Mouse (Mus musculus) embryonic facial prominence, embryonic 12.5 days (tissue): ENCODE measurements around the gene Dnah1. TPM values are rescaled to one million over a fixed set of nuclear protein-coding genes. Genes with fewer than 3 reads are reported as not detected.
A peak's percentile ranks its signal among the peaks of the same experiment; 100 is the strongest.

Experiments used
- ATAC-seq: fragments of 200-750 bp; cut with Nextera tagmentation; 2 replicates; pipeline ENCODE4 v1.8.0; 2017; ENCODE audit not compliant: insufficient number of reproducible peaks, insufficient read depth, low FRiP score, low TSS enrichment
- H3K27ac ChIP-seq: fragments of 300-500 bp; sonication (generic); 2 replicates; pipeline ENCODE4 v1.5.1; 2016; ENCODE audit warnings: mild to moderate bottlenecking
- H3K27me3 ChIP-seq: fragments of 300-500 bp; sonication (generic); 2 replicates; pipeline ENCODE4 v1.6.1; 2016; ENCODE audit warnings: mild to moderate bottlenecking, moderate library complexity
- H3K36me3 ChIP-seq: fragments of 300-500 bp; sonication (generic); 2 replicates; pipeline ENCODE4 v1.6.1; 2016; ENCODE audit warnings: mild to moderate bottlenecking
- H3K4me1 ChIP-seq: fragments of 300-500 bp; sonication (generic); 2 replicates; pipeline ENCODE4 v1.6.1; 2016
- H3K4me2 ChIP-seq: fragments of 300-500 bp; sonication (generic); replicated peaks from 2 replicates; pipeline ENCODE4 v1.6.1; 2016; ENCODE audit warnings: mild to moderate bottlenecking, moderate library complexity
- H3K4me3 ChIP-seq: fragments of 300-500 bp; sonication (generic); 2 replicates; pipeline ENCODE4 v1.5.1; 2016; ENCODE audit warnings: mild to moderate bottlenecking
- H3K9ac ChIP-seq: fragments of 300-500 bp; sonication (generic); 2 replicates; pipeline ENCODE4 v1.6.1; 2016; ENCODE audit warnings: mild to moderate bottlenecking, moderate library complexity
- H3K9me3 ChIP-seq: fragments of 300-500 bp; sonication (generic); 2 replicates; pipeline ENCODE4 v1.6.1; 2016; ENCODE audit warnings: mild to moderate bottlenecking, moderate library complexity
- WGBS: fragments of 180-500 bp; shearing (Covaris S2); methylation state at CpG from one replicate; pipeline ENCODE4 v1.1.7; 2016; 5-methylcytosine and 5-hydroxymethylcytosine counted together
- polyA plus RNA-seq: library from polyadenylated mRNA; unstranded; fragments of >200 nt; fragmentation: Nextera tagmentation; extraction: Ambion mirVana; gene quantifications from 2 replicates; pipeline ENCODE4 v1.2.1, GENCODE M21; 2016

The Dnah1 gene
- polyA plus RNA-seq, 1 experiment from 2014 or later: 8.6 TPM

DNA sequence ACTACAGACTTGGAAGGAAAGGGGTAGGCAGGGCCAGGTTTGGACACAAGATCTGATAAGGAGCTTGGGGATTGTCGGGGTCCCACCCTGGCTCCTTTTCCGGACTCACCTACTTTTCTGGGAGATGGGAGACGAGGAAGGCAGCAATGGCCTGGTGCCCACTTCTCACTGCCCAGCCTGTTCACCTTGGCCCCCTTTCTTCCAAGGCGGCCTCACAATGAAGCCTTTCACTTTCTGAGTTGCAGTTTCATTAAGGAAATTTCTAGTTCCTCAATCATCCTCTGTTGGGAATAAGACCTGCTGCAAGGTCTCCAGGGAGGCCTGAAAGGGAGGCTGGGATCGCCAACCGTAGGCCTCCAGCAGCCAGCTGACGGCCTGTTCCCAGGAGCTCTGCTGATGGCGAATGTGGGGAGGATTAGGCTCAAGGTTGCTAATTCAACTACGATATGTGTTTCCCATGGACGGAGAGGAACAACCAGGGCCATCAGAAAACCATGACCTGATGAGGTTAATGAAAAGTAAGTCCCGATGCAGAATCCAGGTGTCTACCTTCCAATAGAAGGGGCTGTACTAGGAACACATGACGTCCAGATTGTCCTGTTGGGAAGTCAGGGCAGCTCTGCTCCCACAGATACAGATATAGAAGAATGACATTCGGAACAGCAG is 91.2 kb downstream of the Dnah1 start:
- Histone ChIP-seq H3K4me1 (0 out of 2 replicates have a peak, but pooled peaks cover 9% of the 10 kb centered on the region), H3K27me3 (no peaks in the 10 kb centered on the region), H3K27ac (no peak overlapping the region), H3K36me3 (no peaks in the 10 kb centered on the region), H3K4me2 (no peak overlapping the region), H3K4me3 (no peak overlapping the region), H3K9me3 (no peaks in the 10 kb centered on the region), H3K9ac (no peak overlapping the region)
- ATAC-seq: no peak
- WGBS: 87% methylated on average over 13 of the region's 13 CpGs

GRCm38 (mm10) chr14:31230442-31230841 is 93.3 kb downstream of the Dnah1 start:
- ATAC-seq: no peak
- Histone ChIP-seq H3K27ac (0 out of 2 replicates have a peak overlapping the region, but pooled peaks have one; percentile 8), H3K4me3 (no peak overlapping the region), H3K36me3 (no peaks in the 10 kb centered on the region), H3K4me1 (0 out of 2 replicates have a peak, but pooled peaks cover 16% of the 10 kb centered on the region), H3K4me2 (no peak overlapping the region), H3K9ac (no peak overlapping the region), H3K9me3 (no peaks in the 10 kb centered on the region), H3K27me3 (no peaks in the 10 kb centered on the region)
- 65% methylated on average over 8 of the region's 8 CpGs for WGBS

DNA sequence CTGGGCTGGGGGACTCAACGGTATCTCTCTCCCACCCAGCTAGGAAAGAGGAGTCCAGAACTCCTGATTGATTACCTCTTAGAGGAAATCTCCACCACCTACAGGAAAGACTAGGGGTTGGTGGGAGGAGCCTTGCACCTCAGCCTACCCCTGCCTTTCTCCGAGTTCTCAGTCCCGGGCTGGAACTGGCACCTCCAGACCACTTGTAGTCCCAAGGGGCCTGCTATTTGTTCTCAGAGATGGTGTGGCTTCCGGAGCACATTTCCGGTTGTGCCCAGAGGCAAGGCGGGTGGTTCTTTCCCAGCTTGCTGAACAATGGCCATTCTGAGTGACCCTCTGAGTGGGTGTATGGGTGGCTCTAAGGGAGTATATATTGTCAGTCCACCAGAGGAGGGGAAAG is 95.5 kb downstream of the Dnah1 start:
- 0 out of 2 replicates have a peak, but pooled peaks cover 16% of the 10 kb centered on the region for H3K4me1 ChIP-seq
- no peak overlapping the region for H3K27ac ChIP-seq
- no peak for ATAC-seq
- H3K36me3 ChIP-seq: no peaks in the 10 kb centered on the region
- H3K4me2 ChIP-seq: no peak overlapping the region
- no peaks in the 10 kb centered on the region for H3K27me3 ChIP-seq
- H3K4me3 ChIP-seq: no peak overlapping the region
- no peak overlapping the region for H3K9ac ChIP-seq
- WGBS: 52% methylated on average over 6 of the region's 6 CpGs
- no peaks in the 10 kb centered on the region for H3K9me3 ChIP-seq

GRCm38 (mm10) chr14:31226978-31227377 is 96.7 kb downstream of the Dnah1 start:
- no peak overlapping the region for H3K9ac ChIP-seq
- H3K4me2 ChIP-seq: no peak overlapping the region
- no peaks in the 10 kb centered on the region for H3K36me3 ChIP-seq
- ATAC-seq: 0 out of 2 replicates have a peak, but pooled peaks have one; percentile 31
- no peaks in the 10 kb centered on the region for H3K27me3 ChIP-seq
- WGBS: 71% methylated on average over 4 of the region's 4 CpGs
- no peaks in the 10 kb centered on the region for H3K9me3 ChIP-seq
- H3K27ac ChIP-seq: peak overlapping the region; percentile 36; the same call in 1 of the 2 replicates
- H3K4me3 ChIP-seq: no peak overlapping the region
- 0 out of 2 replicates have a peak, but pooled peaks cover 16% of the 10 kb centered on the region for H3K4me1 ChIP-seq

GRCm38 (mm10) chr14:31217666-31218065 is 106.0 kb downstream of the Dnah1 start, which contains the start of gene Sema3g:
Gene Sema3g (plus strand): TSS chr14:31217860.
- H3K9ac ChIP-seq: peak within 1 kb of the TSS; percentile 37; the same call in 1 of the 2 replicates

DNA sequence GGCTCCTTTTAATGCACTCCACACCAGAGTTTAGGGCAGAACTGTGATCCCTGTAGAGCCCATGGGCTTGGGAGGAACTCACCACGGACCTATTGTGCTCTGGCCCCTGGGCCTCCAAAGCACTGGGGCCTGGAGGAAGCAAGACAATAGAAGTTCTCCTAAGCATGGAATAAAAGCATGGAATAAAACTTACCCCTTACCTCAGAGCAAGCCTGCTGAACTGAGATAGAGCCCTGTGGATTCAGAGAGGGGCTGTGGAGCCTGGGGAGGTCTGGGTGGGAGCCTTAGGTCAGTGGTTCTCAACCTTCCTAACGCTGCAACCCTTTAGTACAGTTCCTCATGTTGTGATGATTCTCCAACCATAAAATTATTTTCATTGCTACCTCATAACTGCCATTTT is 106.8 kb downstream of the Dnah1 start, which contains the start of gene Nisch:
Nisch (minus strand) TSS at position 101 of the 400 bp plus-strand sequence.
- Histone ChIP-seq H3K4me1 (peaks cover 11% of the 10 kb centered on the region; the same call in 1 of the 2 replicates), H3K27me3 (no peaks in the 10 kb centered on the region), H3K9ac (peak within 1 kb of the TSS; percentile 37; the same call in 1 of the 2 replicates), H3K27ac (peak within 1 kb of the TSS; percentile 37; the same call in 1 of the 2 replicates), H3K4me2 (peak within 1 kb of the TSS; percentile 7; the same call in 1 of the 2 replicates), H3K4me3 (no peak within 1 kb of the TSS), H3K36me3 (no peaks in the 10 kb centered on the region), H3K9me3 (no peaks in the 10 kb centered on the region)
- WGBS: 84% methylated on average over 2 of the region's 2 CpGs
- ATAC-seq: no peak

More at GRCm38 (mm10) chr14:31217666-31218065, 106.0 kb downstream of the Dnah1 start, which contains the start of gene Sema3g:
- Histone ChIP-seq H3K4me3 (no peak within 1 kb of the TSS), H3K27ac (no peak within 1 kb of the TSS), H3K36me3 (no peaks in the 10 kb centered on the region), H3K4me1 (peaks cover 11% of the 10 kb centered on the region; the same call in 1 of the 2 replicates), H3K27me3 (no peaks in the 10 kb centered on the region), H3K9me3 (no peaks in the 10 kb centered on the region), H3K4me2 (no peak within 1 kb of the TSS; the same call in 1 of the 2 replicates)
- peak; percentile 57; the same call in 1 of the 2 replicates for ATAC-seq
- 9% methylated on average over 11 of the region's 11 CpGs for WGBS

- Histone ChIP-seq H3K4me3 (no peak overlapping the region), H3K36me3 (no peaks in the 10 kb centered on the region), H3K9ac (peak overlapping the region; percentile 27; the same call in 1 of the 2 replicates), H3K4me1 (peaks cover 11% of the 10 kb centered on the region; the same call in 1 of the 2 replicates), H3K4me2 (0 out of 2 replicates have a peak overlapping the region, but pooled peaks have one; percentile 7), H3K9me3 (no peaks in the 10 kb centered on the region), H3K27me3 (no peaks in the 10 kb centered on the region), H3K27ac (peak overlapping the region; percentile 37; the same call in 1 of the 2 replicates)
- 31% methylated on average over 15 of the region's 15 CpGs for WGBS
- ATAC-seq: no peak; the same call in 1 of the 2 replicates
These were observed 108.3 kb downstream of the Dnah1 start for GRCm38 (mm10) chr14:31215157-31216002.

- Histone ChIP-seq H3K4me1 (peaks cover 11% of the 10 kb centered on the region; the same call in 1 of the 2 replicates), H3K27me3 (no peaks in the 10 kb centered on the region), H3K27ac (no peak overlapping the region), H3K4me3 (no peak overlapping the region), H3K36me3 (no peaks in the 10 kb centered on the region), H3K4me2 (no peak overlapping the region), H3K9ac (no peak overlapping the region), H3K9me3 (no peaks in the 10 kb centered on the region)
- WGBS: 78% methylated on average over 3 of the region's 3 CpGs
- ATAC-seq: 0 out of 2 replicates have a peak, but pooled peaks have one; percentile 8
These were observed 109.0 kb downstream of the Dnah1 start for GRCm38 (mm10) chr14:31214684-31215083.

DNA sequence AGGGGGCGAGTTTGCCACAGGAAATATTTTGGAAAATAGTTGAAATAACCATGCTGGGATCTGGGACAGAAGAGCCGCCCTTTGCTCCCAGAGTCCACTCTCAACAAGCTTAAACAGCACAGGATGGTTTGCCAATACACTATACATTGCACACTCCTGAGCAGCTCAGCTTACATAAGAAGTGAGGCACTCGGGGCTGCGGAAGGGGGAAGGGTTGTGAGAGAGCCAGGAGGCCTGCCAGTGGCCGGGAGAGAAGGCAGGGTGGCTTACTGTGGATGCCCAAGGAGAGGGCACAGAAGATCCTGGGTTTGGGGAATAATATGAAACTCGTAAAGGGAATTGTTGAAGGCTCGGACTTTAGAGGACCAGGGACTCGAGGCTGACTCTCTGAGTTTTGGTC is 109.8 kb downstream of the Dnah1 start:
- WGBS: 61% methylated on average over 8 of the region's 8 CpGs
- Histone ChIP-seq H3K36me3 (no peaks in the 10 kb centered on the region), H3K27ac (no peak overlapping the region), H3K4me1 (peaks cover 11% of the 10 kb centered on the region; the same call in 1 of the 2 replicates), H3K4me3 (no peak overlapping the region), H3K4me2 (no peak overlapping the region), H3K27me3 (no peaks in the 10 kb centered on the region), H3K9me3 (no peaks in the 10 kb centered on the region), H3K9ac (no peak overlapping the region)
- ATAC-seq: no peak

- Histone ChIP-seq H3K4me3 (no peak overlapping the region), H3K9ac (no peak overlapping the region), H3K27ac (no peak overlapping the region), H3K27me3 (no peaks in the 10 kb centered on the region), H3K36me3 (no peaks in the 10 kb centered on the region), H3K4me1 (peaks cover 7% of the 10 kb centered on the region; the same call in 1 of the 2 replicates), H3K4me2 (no peak overlapping the region), H3K9me3 (no peaks in the 10 kb centered on the region)
- no peak for ATAC-seq
- WGBS: 65% methylated on average over 3 of the region's 3 CpGs
These were observed 111.2 kb downstream of the Dnah1 start for GRCm38 (mm10) chr14:31212499-31212898.

GRCm38 (mm10) chr14:31211854-31212253 is 111.8 kb downstream of the Dnah1 start:
- Histone ChIP-seq H3K4me2 (no peak overlapping the region), H3K4me1 (peaks cover 5% of the 10 kb centered on the region; the same call in 1 of the 2 replicates), H3K9ac (no peak overlapping the region), H3K4me3 (no peak overlapping the region), H3K27me3 (no peaks in the 10 kb centered on the region), H3K27ac (no peak overlapping the region), H3K36me3 (no peaks in the 10 kb centered on the region), H3K9me3 (no peaks in the 10 kb centered on the region)
- ATAC-seq: no peak
- WGBS: 83% methylated on average over 6 of the region's 6 CpGs
